Mouse (Mus musculus) liver, embryonic 11.5 days (tissue): ENCODE measurements at regions not wholly inside any gene's neighbourhood (a gene's known extent, or its start where the extent isn't known, plus 50 kb on each side); places are given as distances from the start of the nearest gene placed in this dataset.

Source experiments
- ATAC-seq: fragments of 200-750 bp; cut with Nextera tagmentation; replicated peaks from 2 replicates; pipeline ENCODE4 v1.8.0; 2017; ENCODE audit warnings: moderate number of reproducible peaks, mild to moderate bottlenecking, moderate TSS enrichment, moderate library complexity; ENCODE audit not compliant: low FRiP score
- DNase-seq: peaks from one replicate; pipeline ENCODE4 v3.0.0-alpha.2; 2017; ENCODE audit warnings: low spot score
- H3K27ac ChIP-seq: fragments of 300-500 bp; sonication (generic); 2 replicates; pipeline ENCODE4 v1.5.1; 2014; ENCODE audit warnings: mild to moderate bottlenecking, low read depth, low read length, control low read depth
- H3K27me3 ChIP-seq: fragments of 300-500 bp; sonication (generic); replicated peaks from 2 replicates; pipeline ENCODE4 v1.6.1; 2014; ENCODE audit warnings: low read length, mixed read lengths; ENCODE audit not compliant: control insufficient read depth, insufficient read depth
- H3K36me3 ChIP-seq: fragments of 300-500 bp; sonication (generic); 2 replicates; pipeline ENCODE4 v1.6.1; 2014; ENCODE audit warnings: mild to moderate bottlenecking, low read length, moderate library complexity, mixed read lengths; ENCODE audit not compliant: control insufficient read depth, insufficient read depth
- H3K4me1 ChIP-seq: fragments of 300-500 bp; sonication (generic); replicated peaks from 2 replicates; pipeline ENCODE4 v1.6.1; 2014; ENCODE audit warnings: low read length, mixed read lengths; ENCODE audit not compliant: control insufficient read depth, insufficient read depth
- H3K4me2 ChIP-seq: fragments of 300-500 bp; sonication (generic); 2 replicates; pipeline ENCODE4 v1.6.1; 2014; ENCODE audit warnings: mild to moderate bottlenecking, control low read depth, moderate library complexity
- H3K4me3 ChIP-seq: fragments of 300-500 bp; sonication (generic); 2 replicates; pipeline ENCODE4 v1.5.1; 2014; ENCODE audit warnings: low read depth, low read length, control low read depth
- H3K9ac ChIP-seq: fragments of 300-500 bp; sonication (generic); 2 replicates; pipeline ENCODE4 v1.6.1; 2014; ENCODE audit warnings: low read depth, low read length, control low read depth
- H3K9me3 ChIP-seq: fragments of 300-500 bp; sonication (generic); 2 replicates; pipeline ENCODE4 v1.6.1; 2016; ENCODE audit warnings: low read length, inconsistent platforms, mixed read lengths; ENCODE audit not compliant: control insufficient read depth
- WGBS: fragments of 180-500 bp; shearing (Covaris S2); extraction: QIAGEN DNeasy Blood & Tissue Kit; methylation state at CpG from one replicate; pipeline ENCODE4 v1.1.7; 2014; 5-methylcytosine and 5-hydroxymethylcytosine counted together

GRCm38 (mm10) chr5:132908220-132908619 is 365.1 kb upstream of the Auts2 start:
- no peak overlapping the region for H3K4me3 ChIP-seq
- no peaks in the 10 kb centered on the region for H3K9me3 ChIP-seq
- DNase-seq = no peak
- H3K4me2 ChIP-seq = no peak overlapping the region
- 82% methylated on average over 8 of the region's 8 CpGs for whole genome bisulfite sequencing
- no peak overlapping the region for H3K27ac ChIP-seq
- ATAC-seq = no peak
- H3K4me1 ChIP-seq = no peaks in the 10 kb centered on the region
- H3K27me3 ChIP-seq = no peaks in the 10 kb centered on the region
- H3K9ac ChIP-seq = no peak overlapping the region
- H3K36me3 ChIP-seq = no peaks in the 10 kb centered on the region

- H3K27me3 ChIP-seq = no peaks in the 10 kb centered on the region
- H3K4me3 ChIP-seq = no peak overlapping the region
- no peak overlapping the region for H3K27ac ChIP-seq
- no peaks in the 10 kb centered on the region for H3K36me3 ChIP-seq
- no peaks in the 10 kb centered on the region for H3K4me1 ChIP-seq
- H3K9ac ChIP-seq = no peak overlapping the region
- DNase-seq (no peak), ATAC-seq (no peak)
- WGBS = 58% methylated on average over 1 of the region's 1 CpGs
- H3K4me2 ChIP-seq = no peak overlapping the region
- no peaks in the 10 kb centered on the region for H3K9me3 ChIP-seq
These were observed 349.4 kb upstream of the Auts2 start for GRCm38 (mm10) chr5:132892591-132892990.

GRCm38 (mm10) chr5:132884130-132884529 is 341.0 kb upstream of the Auts2 start:
- 48% methylated on average over 2 of the region's 2 CpGs for WGBS
- H3K9ac ChIP-seq = no peak overlapping the region
- no peak overlapping the region for H3K4me3 ChIP-seq
- H3K36me3 ChIP-seq = no peaks in the 10 kb centered on the region
- no peaks in the 10 kb centered on the region for H3K4me1 ChIP-seq
- H3K27me3 ChIP-seq = no peaks in the 10 kb centered on the region
- no peaks in the 10 kb centered on the region for H3K9me3 ChIP-seq
- no peak overlapping the region for H3K27ac ChIP-seq
- no peak for DNase-seq
- no peak for ATAC-seq
- no peak overlapping the region for H3K4me2 ChIP-seq

GRCm38 (mm10) chr5:132882291-132882690 is 339.1 kb upstream of the Auts2 start:
- Histone ChIP-seq H3K36me3 (no peaks in the 10 kb centered on the region), H3K4me1 (no peaks in the 10 kb centered on the region), H3K9me3 (no peaks in the 10 kb centered on the region), H3K4me3 (no peak overlapping the region), H3K27ac (no peak overlapping the region), H3K4me2 (no peak overlapping the region), H3K27me3 (no peaks in the 10 kb centered on the region), H3K9ac (no peak overlapping the region)
- DNase-seq = no peak
- ATAC-seq = no peak
- 73% methylated on average over 3 of the region's 3 CpGs for WGBS

GRCm38 (mm10) chr5:132881170-132881569 is 338.0 kb upstream of the Auts2 start:
- 88% methylated on average over 3 of the region's 3 CpGs for WGBS
- H3K9me3 ChIP-seq = no peaks in the 10 kb centered on the region
- H3K4me1 ChIP-seq = no peaks in the 10 kb centered on the region
- no peak overlapping the region for H3K9ac ChIP-seq
- DNase-seq (no peak), ATAC-seq (no peak)
- H3K36me3 ChIP-seq = no peaks in the 10 kb centered on the region
- no peaks in the 10 kb centered on the region for H3K27me3 ChIP-seq
- H3K4me3 ChIP-seq = no peak overlapping the region
- no peak overlapping the region for H3K27ac ChIP-seq
- H3K4me2 ChIP-seq = no peak overlapping the region

GRCm38 (mm10) chr5:132876336-132876840 is 333.2 kb upstream of the Auts2 start:
- H3K4me2 ChIP-seq = no peak overlapping the region
- H3K4me1 ChIP-seq = no peaks in the 10 kb centered on the region
- no peaks in the 10 kb centered on the region for H3K27me3 ChIP-seq
- DNase-seq = no peak
- no peak for ATAC-seq
- H3K9me3 ChIP-seq = no peaks in the 10 kb centered on the region
- H3K9ac ChIP-seq = no peak overlapping the region
- H3K36me3 ChIP-seq = no peaks in the 10 kb centered on the region
- H3K4me3 ChIP-seq = no peak overlapping the region
- H3K27ac ChIP-seq = no peak overlapping the region
- WGBS = 48% methylated on average over 6 of the region's 6 CpGs

- H3K36me3 ChIP-seq = no peaks in the 10 kb centered on the region
- H3K4me1 ChIP-seq = no peaks in the 10 kb centered on the region
- H3K4me3 ChIP-seq = no peak overlapping the region
- no peaks in the 10 kb centered on the region for H3K27me3 ChIP-seq
- ATAC-seq (no peak), DNase-seq (no peak)
- WGBS = 85% methylated on average over 5 of the region's 5 CpGs
- H3K9ac ChIP-seq = no peak overlapping the region
- no peak overlapping the region for H3K27ac ChIP-seq
- H3K4me2 ChIP-seq = no peak overlapping the region
- H3K9me3 ChIP-seq = no peaks in the 10 kb centered on the region
These were observed 315.8 kb upstream of the Auts2 start for GRCm38 (mm10) chr5:132858846-132859510.

GRCm38 (mm10) chr5:132855619-132856510 is 312.7 kb upstream of the Auts2 start:
- Histone ChIP-seq H3K27me3 (no peaks in the 10 kb centered on the region), H3K4me3 (no peak overlapping the region), H3K4me2 (no peak overlapping the region), H3K4me1 (no peaks in the 10 kb centered on the region), H3K36me3 (no peaks in the 10 kb centered on the region), H3K27ac (no peak overlapping the region), H3K9me3 (no peaks in the 10 kb centered on the region), H3K9ac (no peak overlapping the region)
- no peak for DNase-seq
- 71% methylated on average over 4 of the region's 4 CpGs for WGBS
- ATAC-seq = no peak
